Mouse (Mus musculus): Measurements from ENCODE around the gene Map10.

DNA sequence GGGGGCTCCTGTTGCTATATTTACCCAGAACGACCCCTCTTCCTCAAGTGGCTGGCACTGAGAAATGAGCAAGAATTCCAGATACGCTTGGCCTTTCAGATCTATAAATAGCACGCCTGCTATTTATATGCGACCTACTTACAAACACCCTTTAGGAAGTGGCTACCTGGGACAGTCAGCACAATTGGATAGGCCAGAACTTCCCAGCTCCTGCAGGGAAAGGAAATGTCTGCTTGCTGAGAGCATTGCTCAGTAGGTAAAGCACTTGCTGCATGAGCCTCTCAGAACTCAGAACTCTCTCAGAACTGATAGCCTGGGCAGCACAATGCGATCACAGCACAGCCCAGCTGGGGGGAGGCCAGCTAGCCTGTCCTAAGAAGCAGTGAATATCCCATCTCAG, 3.4 kb upstream of the Map10 start:
- TF ChIP-seq TAL1 (IDR thresholded peaks at IDR 0.05; ENCODE audit: low read length): no peak
- TF ChIP-seq GATA1 (IDR thresholded peaks at IDR 0.05; ENCODE audit: low read length): no peak
